Mouse (Mus musculus): Measurements from ENCODE around the gene Aqp5. TPM values are rescaled to one million over a fixed set of nuclear protein-coding genes. Genes with fewer than 3 reads are reported as not detected.

Aqp5 gene
- total RNA-seq, 1 experiment from 2014 or later = not detected

- ATAC-seq (replicated peaks; ENCODE audit: insufficient number of reproducible peaks, low FRiP score, low TSS enrichment, poor library complexity, severe bottlenecking) = no peak
Measured at GRCm38 (mm10) chr15:99618595-99618994, 28.0 kb downstream of the Aqp5 start.

GRCm38 (mm10) chr15:99619821-99620220 lies 29.2 kb downstream of the Aqp5 start:
- no peak for ATAC-seq (replicated peaks; ENCODE audit: insufficient number of reproducible peaks, low FRiP score, low TSS enrichment, poor library complexity, severe bottlenecking)

GRCm38 (mm10) chr15:99622063-99622462 lies 31.5 kb downstream of the Aqp5 start:
- ATAC-seq (replicated peaks; ENCODE audit: insufficient number of reproducible peaks, low FRiP score, low TSS enrichment, poor library complexity, severe bottlenecking) = no peak

GRCm38 (mm10) chr15:99631618-99632017 lies 41.0 kb downstream of the Aqp5 start:
- no peak for ATAC-seq (replicated peaks; ENCODE audit: insufficient number of reproducible peaks, low FRiP score, low TSS enrichment, poor library complexity, severe bottlenecking)

GRCm38 (mm10) chr15:99634702-99635101 lies 44.1 kb downstream of the Aqp5 start:
- ATAC-seq (replicated peaks; ENCODE audit: insufficient number of reproducible peaks, low FRiP score, low TSS enrichment, poor library complexity, severe bottlenecking) = no peak; the same call in 1 of the 2 replicates

GRCm38 (mm10) chr15:99637405-99638123 lies 47.0 kb downstream of the Aqp5 start:
- no peak for ATAC-seq (replicated peaks; ENCODE audit: insufficient number of reproducible peaks, low FRiP score, low TSS enrichment, poor library complexity, severe bottlenecking)

- no peak for ATAC-seq (replicated peaks; ENCODE audit: insufficient number of reproducible peaks, low FRiP score, low TSS enrichment, poor library complexity, severe bottlenecking)
Measured at GRCm38 (mm10) chr15:99638124-99638485, 47.5 kb downstream of the Aqp5 start.

- ATAC-seq (replicated peaks; ENCODE audit: insufficient number of reproducible peaks, low FRiP score, low TSS enrichment, poor library complexity, severe bottlenecking) = no peak
Measured at GRCm38 (mm10) chr15:99642622-99643021, 52.0 kb downstream of the Aqp5 start.

GRCm38 (mm10) chr15:99643832-99644231 lies 53.2 kb downstream of the Aqp5 start:
- 0 out of 2 replicates have a peak, but pooled peaks have one; percentile 33 for ATAC-seq (replicated peaks; ENCODE audit: insufficient number of reproducible peaks, low FRiP score, low TSS enrichment, poor library complexity, severe bottlenecking)

Other genes with a start within 250 kb of the Aqp5 start
- gene Fmnl3, start 220.3 kb upstream of the Aqp5 start, total RNA-seq (2017) = 29.5 to 41.3 TPM (median 31.6 TPM) in 3 replicates
- 340 to 400 TPM (median 366 TPM) in 3 replicates for gene Tmbim6, start 197.9 kb upstream of the Aqp5 start, total RNA-seq (2017)
- gene Nckap5l, start 133.0 kb upstream of the Aqp5 start, total RNA-seq (2017) = 1.2 to 3.4 TPM (median 1.2 TPM) in 3 replicates
- 6.8 to 12.5 TPM (median 7.3 TPM) in 3 replicates for gene Bcdin3d, start 116.1 kb upstream of the Aqp5 start, total RNA-seq (2017)
- 0.11 TPM in 1 of 3 replicates, not detected in the others for gene Faim2, start 62.6 kb upstream of the Aqp5 start, total RNA-seq (2017)
- not detected in 3 replicates for gene Aqp2, start 11.7 kb upstream of the Aqp5 start, total RNA-seq (2017)
- not detected in 3 replicates for gene Aqp6, start 10.6 kb downstream of the Aqp5 start, total RNA-seq (2017)
- 16.4 to 36.9 TPM (median 17.8 TPM) in 3 replicates for gene Racgap1, start 60.9 kb downstream of the Aqp5 start, total RNA-seq (2017)
- gene Asic1, start 79.6 kb downstream of the Aqp5 start, total RNA-seq (2017) = not detected in 3 replicates
- gene Smarcd1, start 111.3 kb downstream of the Aqp5 start, total RNA-seq (2017) = 24.4 to 29.5 TPM (median 24.5 TPM) in 3 replicates
- 11.3 TPM in 1 of 3 replicates, not detected in the others for gene Gm17349, start 114.7 kb downstream of the Aqp5 start, total RNA-seq (2017)
- 0.75 to 3.8 TPM in 2 of 3 replicates, not detected in the other for gene Gpd1, start 126.7 kb downstream of the Aqp5 start, total RNA-seq (2017)
- gene Cox14, start 134.8 kb downstream of the Aqp5 start, total RNA-seq (2017) = 33.2 to 55.3 TPM (median 34.4 TPM) in 3 replicates
- 56.2 to 67.9 TPM (median 57.5 TPM) in 3 replicates for gene Cers5, start 182.1 kb downstream of the Aqp5 start, total RNA-seq (2017)